Mouse (Mus musculus) thymus, adult 2 months (tissue): Measurements from ENCODE around the gene Siglecg.

Experiments
- CTCF ChIP-seq: fragments of 200-500 bp; IDR thresholded peaks from 2 replicates; pipeline ENCODE4 v1.5.1; 2012; ENCODE audit warnings: mild to moderate bottlenecking, control low read depth, low read length, moderate library complexity, borderline replicate concordance; ENCODE audit not compliant: control insufficient read depth, poor library complexity, insufficient read depth; ENCODE audit errors: extremely low read depth
- POLR2A ChIP-seq: fragments of 200-500 bp; IDR thresholded peaks from 2 replicates; pipeline ENCODE4 v1.6.1; 2012; ENCODE audit warnings: mild to moderate bottlenecking, low read length, control low read depth, moderate library complexity; ENCODE audit not compliant: control insufficient read depth, poor library complexity, insufficient read depth; ENCODE audit errors: extremely low read depth

DNA sequence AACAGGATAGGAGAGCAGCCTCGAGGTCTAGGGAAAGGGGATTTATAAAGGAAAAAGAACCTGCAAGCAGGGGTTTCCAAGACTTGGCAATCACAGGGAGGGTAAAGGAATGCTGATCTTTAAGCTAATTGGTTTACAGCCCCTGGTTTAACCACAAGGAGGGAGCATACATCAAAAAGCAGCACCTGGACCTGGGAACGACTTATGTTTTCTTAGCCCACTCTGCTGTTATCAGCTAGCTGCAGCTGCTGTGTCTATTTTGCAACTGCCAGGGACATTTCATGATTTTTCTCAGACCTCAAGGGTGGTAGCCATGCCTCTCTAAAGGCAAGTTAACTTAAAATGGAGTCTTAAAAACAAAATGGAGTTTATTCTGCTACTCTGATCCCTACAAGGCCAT lies 5.3 kb upstream of the Siglecg start:
- no peak for TF ChIP-seq POLR2A
- TF ChIP-seq CTCF = no peak
